Mouse (Mus musculus): ENCODE results near the gene Frmd4b.

The Frmd4b gene

GRCm38 (mm10) chr6:97315311-97315710 lies 302.0 kb downstream of the Frmd4b start:
- no peak for DNase-seq (ENCODE audit: low read depth, low spot score)

GRCm38 (mm10) chr6:97312545-97312939 lies 304.8 kb downstream of the Frmd4b start:
- DNase-seq (ENCODE audit: low read depth, low spot score), result no peak

GRCm38 (mm10) chr6:97311599-97312544 lies 305.5 kb downstream of the Frmd4b start:
- peak; percentile 64 for DNase-seq (ENCODE audit: low read depth, low spot score)

GRCm38 (mm10) chr6:97310901-97311331 lies 306.4 kb downstream of the Frmd4b start:
- DNase-seq (ENCODE audit: low read depth, low spot score), result peak; percentile 70

GRCm38 (mm10) chr6:97309161-97309560 lies 308.2 kb downstream of the Frmd4b start:
- DNase-seq (ENCODE audit: low read depth, low spot score), result no peak

GRCm38 (mm10) chr6:97308562-97308961 lies 308.8 kb downstream of the Frmd4b start:
- DNase-seq (ENCODE audit: low read depth, low spot score), result no peak

- no peak for DNase-seq (ENCODE audit: low read depth, low spot score)
These were observed 310.1 kb downstream of the Frmd4b start for GRCm38 (mm10) chr6:97307231-97307630.

GRCm38 (mm10) chr6:97306351-97306750 lies 311.0 kb downstream of the Frmd4b start:
- no peak for DNase-seq (ENCODE audit: low read depth, low spot score)

GRCm38 (mm10) chr6:97305491-97305890 lies 311.9 kb downstream of the Frmd4b start:
- DNase-seq (ENCODE audit: low read depth, low spot score), result no peak

GRCm38 (mm10) chr6:97305010-97305409 lies 312.3 kb downstream of the Frmd4b start:
- no peak for DNase-seq (ENCODE audit: low read depth, low spot score)

GRCm38 (mm10) chr6:97303277-97304109 lies 313.8 kb downstream of the Frmd4b start:
- no peak for DNase-seq (ENCODE audit: low read depth, low spot score)

GRCm38 (mm10) chr6:97302303-97302702 lies 315.0 kb downstream of the Frmd4b start:
- no peak for DNase-seq (ENCODE audit: low read depth, low spot score)

- DNase-seq (ENCODE audit: low read depth, low spot score), result no peak
These were observed 316.7 kb downstream of the Frmd4b start for GRCm38 (mm10) chr6:97300659-97301058.

- no peak for DNase-seq (ENCODE audit: low read depth, low spot score)
These were observed 317.2 kb downstream of the Frmd4b start for GRCm38 (mm10) chr6:97300180-97300579.

- DNase-seq (ENCODE audit: low read depth, low spot score), result no peak
These were observed 320.2 kb downstream of the Frmd4b start for GRCm38 (mm10) chr6:97297151-97297550.

GRCm38 (mm10) chr6:97295866-97296527 lies 321.3 kb downstream of the Frmd4b start:
- no peak for DNase-seq (ENCODE audit: low read depth, low spot score)

- DNase-seq (ENCODE audit: low read depth, low spot score), result no peak
These were observed 321.9 kb downstream of the Frmd4b start for GRCm38 (mm10) chr6:97295416-97295815.

- no peak for DNase-seq (ENCODE audit: low read depth, low spot score)
These were observed 323.4 kb downstream of the Frmd4b start for GRCm38 (mm10) chr6:97293667-97294569.

GRCm38 (mm10) chr6:97292894-97293293 lies 324.4 kb downstream of the Frmd4b start:
- DNase-seq (ENCODE audit: low read depth, low spot score), result no peak

- DNase-seq (ENCODE audit: low read depth, low spot score), result no peak
These were observed 325.2 kb downstream of the Frmd4b start for GRCm38 (mm10) chr6:97292096-97292495.
